Mouse (Mus musculus) hindbrain, embryonic 10.5 days (tissue): ENCODE measurements around the gene Tubb2a. TPM values are rescaled to one million over a fixed set of nuclear protein-coding genes. Genes with fewer than 3 reads are reported as not detected.

Experiments used
- DNase-seq: peaks from one replicate; pipeline ENCODE4 v3.0.0-alpha.2; 2017; ENCODE audit warnings: low spot score
- H3K27ac ChIP-seq: fragments of 300-500 bp; sonication (generic); 2 replicates; pipeline ENCODE4 v1.5.1; 2016; ENCODE audit warnings: mild to moderate bottlenecking, moderate library complexity
- H3K27me3 ChIP-seq: fragments of 300-500 bp; sonication (generic); 2 replicates; pipeline ENCODE4 v1.6.1; 2016; ENCODE audit warnings: mild to moderate bottlenecking; ENCODE audit not compliant: poor library complexity, insufficient read depth, severe bottlenecking
- H3K36me3 ChIP-seq: fragments of 300-500 bp; sonication (generic); 2 replicates; pipeline ENCODE4 v1.6.1; 2016; ENCODE audit warnings: mild to moderate bottlenecking, moderate library complexity
- H3K4me1 ChIP-seq: fragments of 300-500 bp; sonication (generic); replicated peaks from 2 replicates; pipeline ENCODE4 v1.6.1; 2016; ENCODE audit warnings: mild to moderate bottlenecking
- H3K4me3 ChIP-seq: fragments of 300-500 bp; sonication (generic); 2 replicates; pipeline ENCODE4 v1.5.1; 2016; ENCODE audit warnings: mild to moderate bottlenecking, moderate library complexity
- H3K9me3 ChIP-seq: fragments of 300-500 bp; sonication (generic); 2 replicates; pipeline ENCODE4 v1.6.1; 2016; ENCODE audit warnings: mild to moderate bottlenecking, moderate library complexity
- WGBS: fragments of 180-500 bp; shearing (Covaris S2); methylation state at CpG from one replicate; pipeline ENCODE4 v1.1.7; 2016; 5-methylcytosine and 5-hydroxymethylcytosine counted together
- polyA plus RNA-seq: library from polyadenylated mRNA; unstranded; fragments of >200 nt; fragmentation: Nextera tagmentation; extraction: Ambion mirVana; gene quantifications from 2 replicates; pipeline ENCODE4 v1.2.1, GENCODE M21; 2016

The Tubb2a gene
- polyA plus RNA-seq, 1 experiment from 2014 or later, result 435 TPM

- no peak for DNase-seq
- 0 out of 2 replicates have a peak, but pooled peaks cover 3% of the 10 kb centered on the region for H3K4me1 ChIP-seq
- H3K36me3 ChIP-seq, result peaks cover 43% of the 10 kb centered on the region
- no peaks in the 10 kb centered on the region for H3K27me3 ChIP-seq
- no peak overlapping the region for H3K4me3 ChIP-seq
- no peak overlapping the region for H3K27ac ChIP-seq
- WGBS, result 90% methylated on average over 9 of the region's 9 CpGs
- peaks cover 2% of the 10 kb centered on the region; the same call in 1 of the 2 replicates for H3K9me3 ChIP-seq
These were observed 17.7 kb downstream of the Tubb2a start for GRCm38 (mm10) chr13:34060061-34060460.

GRCm38 (mm10) chr13:34057252-34057651, 20.6 kb downstream of the Tubb2a start:
- no peak for DNase-seq
- no peaks in the 10 kb centered on the region for H3K27me3 ChIP-seq
- 77% methylated on average over 1 of the region's 1 CpGs for WGBS
- no peak overlapping the region for H3K4me3 ChIP-seq
- peaks cover 49% of the 10 kb centered on the region for H3K36me3 ChIP-seq
- no peaks in the 10 kb centered on the region for H3K9me3 ChIP-seq
- H3K4me1 ChIP-seq, result peaks cover 7% of the 10 kb centered on the region; the same call in 1 of the 2 replicates
- no peak overlapping the region for H3K27ac ChIP-seq

- H3K27me3 ChIP-seq, result no peaks in the 10 kb centered on the region
- peaks cover 7% of the 10 kb centered on the region; the same call in 1 of the 2 replicates for H3K4me1 ChIP-seq
- H3K27ac ChIP-seq, result no peak overlapping the region
- no peak overlapping the region for H3K4me3 ChIP-seq
- H3K36me3 ChIP-seq, result peaks cover 55% of the 10 kb centered on the region
- DNase-seq, result no peak
- WGBS, result 89% methylated on average over 3 of the region's 3 CpGs
- H3K9me3 ChIP-seq, result no peaks in the 10 kb centered on the region
These were observed 22.8 kb downstream of the Tubb2a start for GRCm38 (mm10) chr13:34054983-34055382.

DNA sequence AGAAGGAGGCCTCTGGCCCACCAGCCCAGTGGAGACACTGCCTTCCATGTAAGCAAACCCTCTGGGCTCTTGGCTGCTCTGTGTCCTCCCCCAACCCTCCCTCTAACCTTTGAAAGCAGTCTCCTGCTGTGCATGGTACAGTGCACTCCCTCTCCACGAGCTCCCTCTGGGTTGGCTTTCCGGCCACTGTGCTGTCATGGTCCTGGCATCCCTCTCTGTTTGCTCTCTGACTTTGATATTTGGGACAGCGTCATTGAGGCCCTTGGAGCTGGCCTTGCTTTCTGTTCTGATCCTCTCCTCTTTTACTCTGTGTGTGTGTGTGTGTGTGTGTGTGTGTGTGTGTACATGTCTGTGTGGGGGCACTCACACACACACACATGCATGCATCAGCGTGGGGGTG, 23.4 kb downstream of the Tubb2a start:
- peaks cover 7% of the 10 kb centered on the region; the same call in 1 of the 2 replicates for H3K4me1 ChIP-seq
- H3K27me3 ChIP-seq, result no peaks in the 10 kb centered on the region
- 60% methylated on average over 4 of the region's 4 CpGs for WGBS
- DNase-seq, result no peak
- H3K36me3 ChIP-seq, result peaks cover 56% of the 10 kb centered on the region
- no peaks in the 10 kb centered on the region for H3K9me3 ChIP-seq
- H3K27ac ChIP-seq, result 0 out of 2 replicates have a peak overlapping the region, but pooled peaks have one; percentile 29
- H3K4me3 ChIP-seq, result no peak overlapping the region

DNA sequence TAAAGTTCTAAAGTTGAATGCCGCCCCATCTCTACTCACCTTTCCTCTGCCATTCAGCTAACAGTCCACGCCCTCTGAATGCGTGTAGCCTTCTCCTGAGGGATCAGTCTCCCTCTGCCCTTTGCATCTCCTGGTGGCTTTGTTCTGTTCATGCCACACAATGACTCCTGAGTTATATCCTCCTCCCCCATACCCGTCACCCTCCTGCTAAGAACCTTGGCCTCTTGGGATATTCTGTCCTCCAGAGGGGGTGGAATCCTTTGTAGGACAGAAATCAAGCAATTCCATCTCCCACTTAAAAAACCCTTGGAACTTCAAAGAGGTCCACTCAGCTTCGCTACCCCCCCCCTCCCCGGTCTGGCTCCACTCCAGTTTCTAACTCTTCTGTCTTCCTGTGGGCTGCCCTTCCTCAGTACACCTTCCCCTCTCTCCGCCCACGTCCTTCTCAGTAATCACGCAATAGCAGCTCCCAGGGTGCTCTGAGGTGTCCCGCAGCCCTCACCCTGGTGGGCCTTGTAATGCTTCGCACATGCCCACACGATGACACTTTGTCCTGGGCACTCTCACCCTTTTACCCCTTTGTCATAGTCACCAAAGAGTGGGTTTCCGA, 24.0 kb downstream of the Tubb2a start:
- whole genome bisulfite sequencing, result 82% methylated on average over 13 of the region's 13 CpGs
- Histone ChIP-seq H3K4me1 (peaks cover 7% of the 10 kb centered on the region; the same call in 1 of the 2 replicates), H3K27ac (no peak overlapping the region), H3K36me3 (peaks cover 53% of the 10 kb centered on the region), H3K27me3 (no peaks in the 10 kb centered on the region), H3K9me3 (no peaks in the 10 kb centered on the region), H3K4me3 (no peak overlapping the region)
- no peak for DNase-seq

GRCm38 (mm10) chr13:34051692-34052091, 26.1 kb downstream of the Tubb2a start:
- Histone ChIP-seq H3K4me3 (no peak overlapping the region), H3K9me3 (no peaks in the 10 kb centered on the region), H3K27ac (no peak overlapping the region), H3K36me3 (peaks cover 63% of the 10 kb centered on the region), H3K27me3 (no peaks in the 10 kb centered on the region), H3K4me1 (peaks cover 5% of the 10 kb centered on the region; the same call in 1 of the 2 replicates)
- DNase-seq, result no peak
- WGBS, result 99% methylated on average over 3 of the region's 3 CpGs

- Histone ChIP-seq H3K4me1 (peaks cover 5% of the 10 kb centered on the region; the same call in 1 of the 2 replicates), H3K36me3 (peaks cover 52% of the 10 kb centered on the region), H3K27me3 (no peaks in the 10 kb centered on the region), H3K9me3 (no peaks in the 10 kb centered on the region), H3K27ac (no peak overlapping the region), H3K4me3 (no peak overlapping the region)
- no peak for DNase-seq
- WGBS, result 95% methylated on average over 8 of the region's 8 CpGs
These were observed 27.3 kb downstream of the Tubb2a start for GRCm38 (mm10) chr13:34050479-34050878.

- no peaks in the 10 kb centered on the region for H3K9me3 ChIP-seq
- no peak for DNase-seq
- peaks cover 32% of the 10 kb centered on the region for H3K36me3 ChIP-seq
- H3K4me3 ChIP-seq, result no peak overlapping the region
- no peaks in the 10 kb centered on the region for H3K27me3 ChIP-seq
- H3K4me1 ChIP-seq, result no peaks in the 10 kb centered on the region; the same call in 1 of the 2 replicates
- 89% methylated on average over 3 of the region's 3 CpGs for WGBS
- H3K27ac ChIP-seq, result no peak overlapping the region
These were observed 30.3 kb downstream of the Tubb2a start for GRCm38 (mm10) chr13:34047526-34047925.

- H3K27ac ChIP-seq, result peak overlapping the region; percentile 31; the same call in 1 of the 2 replicates
- H3K9me3 ChIP-seq, result no peaks in the 10 kb centered on the region
- H3K4me1 ChIP-seq, result peaks cover 4% of the 10 kb centered on the region; the same call in 1 of the 2 replicates
- WGBS, result 46% methylated on average over 11 of the region's 11 CpGs
- H3K27me3 ChIP-seq, result no peaks in the 10 kb centered on the region
- peaks cover 30% of the 10 kb centered on the region for H3K36me3 ChIP-seq
- H3K4me3 ChIP-seq, result no peak overlapping the region
- peak; percentile 68 for DNase-seq
These were observed 31.3 kb downstream of the Tubb2a start for GRCm38 (mm10) chr13:34046421-34047012.

GRCm38 (mm10) chr13:34045511-34046249, 32.1 kb downstream of the Tubb2a start:
- Histone ChIP-seq H3K36me3 (peaks cover 23% of the 10 kb centered on the region), H3K9me3 (no peaks in the 10 kb centered on the region), H3K27ac (no peak overlapping the region), H3K4me1 (peaks cover 4% of the 10 kb centered on the region; the same call in 1 of the 2 replicates), H3K27me3 (no peaks in the 10 kb centered on the region), H3K4me3 (no peak overlapping the region)
- 70% methylated on average over 5 of the region's 5 CpGs for WGBS
- no peak for DNase-seq

DNA sequence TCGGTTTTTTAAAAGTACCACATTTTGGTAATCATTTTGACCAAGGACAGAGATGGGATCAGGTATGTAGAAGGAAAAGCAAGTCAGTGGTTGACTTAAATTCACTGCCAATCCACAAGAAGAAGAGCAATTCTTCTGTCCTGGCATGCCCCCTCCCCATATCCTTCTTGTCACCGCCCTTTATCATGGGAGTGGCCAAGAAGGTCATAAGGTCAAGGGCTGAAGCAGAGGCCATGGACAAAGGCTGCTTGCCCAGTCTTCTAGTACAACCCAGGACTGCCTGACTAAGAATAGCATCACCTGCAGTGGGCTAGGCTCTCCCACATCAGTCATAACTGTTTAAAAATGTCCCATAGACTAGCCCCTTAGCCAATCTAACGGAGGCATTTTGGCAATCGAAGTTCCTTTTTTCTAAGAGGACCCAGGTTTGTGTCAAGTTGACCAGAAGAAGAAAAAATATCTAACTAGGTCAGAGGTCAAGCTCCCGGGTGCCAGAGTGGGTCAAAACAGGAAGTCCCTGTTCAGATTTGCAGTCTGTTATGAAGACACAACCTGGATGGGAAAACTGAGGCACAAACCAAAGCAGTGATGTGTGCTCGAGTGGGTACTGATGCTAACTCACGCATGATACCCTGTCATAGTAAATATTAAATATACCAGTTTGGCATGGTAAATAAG, 34.0 kb downstream of the Tubb2a start:
- Histone ChIP-seq H3K36me3 (peaks cover 18% of the 10 kb centered on the region), H3K27ac (no peak overlapping the region), H3K4me3 (no peak overlapping the region), H3K9me3 (peaks cover 5% of the 10 kb centered on the region; the same call in 1 of the 2 replicates), H3K4me1 (peaks cover 6% of the 10 kb centered on the region), H3K27me3 (no peaks in the 10 kb centered on the region)
- WGBS, result 79% methylated on average over 7 of the region's 7 CpGs
- no peak for DNase-seq

DNA sequence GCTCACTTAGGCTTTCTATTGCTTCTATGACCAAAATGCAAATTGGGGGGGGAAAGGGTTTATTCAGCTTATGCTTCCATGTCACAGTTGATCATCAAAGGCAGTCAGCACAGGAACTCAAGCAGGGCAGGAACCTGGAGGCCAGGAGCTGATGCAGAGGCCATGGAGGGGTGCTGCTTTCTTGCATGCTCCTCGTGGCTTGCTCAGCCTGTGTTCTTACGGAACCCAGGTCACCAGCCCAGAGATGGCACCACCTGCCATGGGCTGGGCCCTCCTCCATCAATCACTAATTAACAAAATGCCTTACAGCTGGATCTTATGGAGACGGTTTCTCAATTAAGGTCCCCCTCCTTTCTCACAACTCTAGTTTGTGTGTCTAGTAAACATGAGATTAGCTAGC, 37.7 kb downstream of the Tubb2a start:
- no peak overlapping the region for H3K27ac ChIP-seq
- H3K36me3 ChIP-seq, result 0 out of 2 replicates have a peak, but pooled peaks cover 5% of the 10 kb centered on the region
- no peak overlapping the region for H3K4me3 ChIP-seq
- 83% methylated on average over 3 of the region's 3 CpGs for WGBS
- H3K4me1 ChIP-seq, result peaks cover 28% of the 10 kb centered on the region
- H3K9me3 ChIP-seq, result peaks cover 5% of the 10 kb centered on the region; the same call in 1 of the 2 replicates
- no peaks in the 10 kb centered on the region for H3K27me3 ChIP-seq
- DNase-seq, result no peak
